Mouse (Mus musculus) kidney, postnatal 25 days (tissue): ENCODE results near the gene Commd2.
A peak's percentile ranks its signal among the peaks of the same experiment; 100 is the strongest.

Experiments used
- DNase-seq, 2 experiments: peaks; one replicate each; pipeline ENCODE4 v3.0.0; 2021; ENCODE audit warnings: mixed read lengths in 2 of 2

The Commd2 gene

GRCm38 (mm10) chr3:57651231-57651864 lies at the start of gene Commd2:
Gene Commd2, minus strand, starts transcription at chr3:57651715.
- DNase-seq, result peak; percentile 91

DNA sequence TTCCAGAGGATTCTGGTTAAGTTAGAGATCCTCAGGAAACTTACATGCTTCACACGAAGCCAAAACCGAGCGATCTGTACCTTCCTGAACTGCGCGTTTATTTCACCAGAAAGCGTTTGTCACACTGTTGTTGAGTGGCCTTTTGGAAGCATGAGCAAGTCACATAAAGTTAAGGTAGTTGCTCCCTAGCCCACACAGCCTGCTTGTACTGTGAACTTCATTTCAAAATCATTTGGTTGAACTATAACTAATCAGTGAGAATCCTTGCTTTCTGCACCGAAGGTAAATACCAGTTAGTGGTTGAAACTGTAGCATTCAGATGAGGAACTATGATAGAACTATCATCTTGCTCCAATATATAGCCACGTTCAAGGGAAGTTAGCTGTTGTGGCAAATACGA lies 45.3 kb upstream of the Commd2 start:
- DNase-seq, result peak in 1 of 2 experiments; percentile 12

- DNase-seq, result no peak
These were observed 44.7 kb upstream of the Commd2 start for GRCm38 (mm10) chr3:57696249-57696648.

GRCm38 (mm10) chr3:57692719-57693118 lies 41.2 kb upstream of the Commd2 start, which contains the start of gene Ankub1:
Gene Ankub1, minus strand, starts transcription at chr3:57692799.
- DNase-seq, result no peak

- no peak for DNase-seq
These were observed 40.3 kb upstream of the Commd2 start for GRCm38 (mm10) chr3:57691772-57692171.

DNA sequence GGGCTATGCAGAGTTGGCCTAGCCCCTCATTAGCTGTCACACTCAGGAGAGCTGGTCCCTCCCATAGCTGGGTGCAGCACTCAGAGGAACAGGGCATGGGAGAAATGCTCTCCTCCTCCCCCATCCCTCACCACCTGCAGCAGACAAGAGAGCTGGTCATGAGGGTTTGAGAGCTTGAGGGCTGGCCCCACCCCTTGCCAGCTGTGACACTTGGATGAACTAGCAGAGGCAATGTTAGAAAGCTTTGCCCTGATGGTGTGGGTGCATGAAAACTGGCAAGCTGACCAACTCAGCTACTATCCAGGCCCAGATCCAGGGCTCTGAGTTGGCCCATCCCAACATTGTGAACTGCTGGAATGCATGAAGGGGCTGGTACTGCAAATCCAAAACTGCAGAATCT lies 26.3 kb upstream of the Commd2 start:
- no peak for DNase-seq

GRCm38 (mm10) chr3:57674075-57674474 lies 22.6 kb upstream of the Commd2 start:
- DNase-seq, result no peak

- no peak for DNase-seq
These were observed 22.1 kb upstream of the Commd2 start for GRCm38 (mm10) chr3:57673586-57673985.

DNA sequence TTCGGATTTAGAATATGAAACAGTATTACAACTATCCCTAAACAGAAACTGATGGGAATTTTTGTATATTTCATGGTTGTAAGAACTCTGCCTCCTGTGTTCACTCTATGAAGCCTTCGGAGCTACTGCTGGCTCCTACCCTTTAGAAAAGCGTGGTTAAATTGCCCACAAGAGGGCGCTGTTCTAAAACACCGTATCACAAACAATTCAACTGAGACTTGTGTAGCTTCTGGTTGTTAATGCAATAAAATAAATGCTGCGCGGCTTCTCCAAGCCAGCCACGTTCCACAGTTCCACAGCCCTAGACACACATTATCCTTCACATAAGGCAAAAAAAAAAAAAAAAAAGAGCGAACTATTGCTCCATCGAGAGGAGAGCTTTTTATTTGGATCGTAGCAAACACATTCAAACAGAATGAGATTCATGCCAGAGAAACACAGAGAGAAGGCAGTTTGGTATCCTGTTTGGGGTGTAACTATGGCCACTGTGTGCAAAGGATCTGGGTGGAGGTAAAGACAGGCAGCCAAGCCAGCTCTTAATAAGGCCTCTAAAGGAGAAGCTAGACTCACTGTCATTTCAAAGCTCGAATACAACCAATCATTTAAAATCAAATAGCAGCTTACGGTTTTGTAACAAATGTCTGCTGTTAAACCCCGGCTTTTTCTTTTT lies 15.7 kb upstream of the Commd2 start:
- peak; percentile 56 to 86 for DNase-seq

DNA sequence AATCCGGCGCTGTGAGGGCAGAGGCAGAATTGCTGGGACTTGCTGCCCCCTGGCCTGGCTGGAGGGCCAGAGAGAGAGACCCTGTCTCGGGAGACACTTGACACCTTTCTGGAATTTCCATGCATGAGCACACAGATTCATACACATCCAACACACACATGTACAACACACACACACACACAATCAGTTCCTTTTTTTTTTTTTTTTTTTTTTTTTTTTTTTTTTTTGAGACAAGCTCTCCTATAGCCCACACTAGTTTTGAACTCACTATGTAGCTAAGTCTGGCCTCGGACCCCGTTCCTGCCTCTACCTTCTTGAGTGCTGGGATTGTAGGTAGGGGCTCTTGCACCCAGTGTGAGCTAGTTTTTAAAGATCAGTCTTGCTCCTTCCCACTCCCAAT lies 14.4 kb upstream of the Commd2 start:
- DNase-seq, result no peak

- no peak for DNase-seq
These were observed 13.2 kb upstream of the Commd2 start for GRCm38 (mm10) chr3:57664682-57665081.

DNA sequence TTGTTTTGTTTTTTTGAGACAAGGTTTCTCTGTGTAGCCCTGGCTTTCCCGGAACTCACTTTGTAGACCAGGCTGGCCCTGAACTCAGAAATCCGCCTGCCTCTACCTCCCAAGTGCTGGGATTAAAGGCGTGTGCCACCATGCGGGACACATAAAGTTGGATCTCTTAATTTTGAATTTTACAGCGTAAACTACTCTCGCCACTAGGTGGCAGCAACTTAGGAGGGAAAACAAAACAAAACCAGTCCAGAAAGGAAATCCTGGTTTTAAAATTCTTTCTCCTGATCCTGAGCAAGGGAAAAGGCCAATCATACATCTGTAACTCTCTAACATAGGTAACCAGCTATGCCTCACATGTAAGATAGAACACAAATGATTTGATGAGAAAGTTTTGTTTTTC lies 12.2 kb upstream of the Commd2 start:
- DNase-seq, result peak in 1 of 2 experiments; percentile 65

DNA sequence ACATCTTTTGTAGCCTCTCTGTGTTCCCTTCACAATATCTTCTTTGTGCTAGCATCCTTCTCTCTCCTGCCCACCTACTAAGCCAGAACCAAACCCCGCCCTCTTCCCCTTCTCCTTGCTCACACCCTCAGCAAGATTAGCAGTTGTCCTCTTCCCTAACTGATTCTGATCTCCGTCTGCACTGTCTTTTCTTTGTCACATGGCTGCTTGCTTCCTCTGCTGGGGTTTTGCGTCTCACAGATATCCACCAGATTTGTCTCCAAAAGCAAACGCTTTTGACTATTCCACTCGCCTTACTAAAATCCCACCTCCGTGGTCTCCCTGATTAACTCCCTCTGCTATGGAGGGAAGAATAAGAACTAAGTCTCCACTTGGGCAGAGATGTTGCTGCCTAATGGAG lies 7.1 kb upstream of the Commd2 start:
- DNase-seq, result no peak

DNA sequence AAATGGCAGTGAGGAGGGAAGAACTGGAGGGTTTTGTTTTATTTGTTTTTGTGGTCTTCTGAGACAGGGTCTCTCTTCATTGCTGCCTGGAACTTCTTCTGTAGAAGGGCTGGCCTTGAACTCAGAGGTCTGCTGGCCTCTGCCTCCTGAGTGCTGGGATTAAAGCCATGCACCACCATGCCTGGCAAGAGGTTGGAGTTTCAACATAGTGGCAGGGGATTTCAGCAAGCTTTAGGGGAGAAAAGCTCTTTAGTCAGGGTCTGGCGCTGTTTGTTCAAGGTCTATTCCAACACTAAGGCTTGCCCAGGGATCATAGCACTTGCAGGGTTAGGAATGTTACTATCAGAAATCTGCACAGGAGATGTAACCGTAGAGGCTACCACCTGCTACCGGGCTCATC lies 2.1 kb upstream of the Commd2 start:
- no peak for DNase-seq

- no peak for DNase-seq
These were observed 970 bp upstream of the Commd2 start for GRCm38 (mm10) chr3:57652485-57652884.

GRCm38 (mm10) chr3:57651865-57652259 lies 347 bp upstream of the Commd2 start:
- no peak for DNase-seq

DNA sequence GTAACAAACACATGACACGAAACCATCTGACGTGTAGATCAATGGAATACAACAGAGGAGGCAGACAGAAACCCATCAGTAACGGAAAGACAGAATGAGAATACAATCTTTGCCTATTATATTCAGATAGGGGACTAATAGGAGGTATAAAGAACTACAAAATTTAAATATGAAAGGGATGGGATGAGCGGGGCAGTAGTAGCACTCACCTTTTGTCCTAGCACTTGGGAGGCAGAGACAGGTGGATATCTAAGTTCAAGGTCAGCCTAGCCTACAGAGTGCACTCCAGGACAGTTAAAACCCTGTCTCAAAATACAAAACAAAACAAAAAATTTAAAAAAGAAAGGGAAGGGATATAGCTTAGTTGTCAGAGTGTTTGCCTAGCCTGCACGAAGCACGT lies 8.3 kb downstream of the Commd2 start:
- DNase-seq, result no peak

DNA sequence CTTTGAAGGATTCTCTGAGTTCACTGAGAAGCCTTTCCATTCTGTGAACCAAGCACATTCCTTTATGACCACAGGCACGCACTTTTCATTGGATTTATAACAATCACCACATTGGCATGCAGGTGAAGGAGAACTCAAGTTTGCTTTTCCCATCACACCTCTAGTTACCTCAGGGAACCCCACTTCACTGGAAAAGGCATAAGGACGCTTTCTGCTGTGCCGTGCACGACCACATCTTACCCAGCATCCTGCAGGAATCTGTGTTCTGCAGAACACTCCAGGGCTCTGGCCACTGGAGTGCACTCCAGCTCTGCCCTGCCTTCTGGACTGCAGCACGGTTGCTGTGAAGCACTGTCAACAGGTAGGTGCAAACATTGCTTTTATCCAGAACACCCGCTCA lies 13.9 kb downstream of the Commd2 start:
- no peak for DNase-seq

DNA sequence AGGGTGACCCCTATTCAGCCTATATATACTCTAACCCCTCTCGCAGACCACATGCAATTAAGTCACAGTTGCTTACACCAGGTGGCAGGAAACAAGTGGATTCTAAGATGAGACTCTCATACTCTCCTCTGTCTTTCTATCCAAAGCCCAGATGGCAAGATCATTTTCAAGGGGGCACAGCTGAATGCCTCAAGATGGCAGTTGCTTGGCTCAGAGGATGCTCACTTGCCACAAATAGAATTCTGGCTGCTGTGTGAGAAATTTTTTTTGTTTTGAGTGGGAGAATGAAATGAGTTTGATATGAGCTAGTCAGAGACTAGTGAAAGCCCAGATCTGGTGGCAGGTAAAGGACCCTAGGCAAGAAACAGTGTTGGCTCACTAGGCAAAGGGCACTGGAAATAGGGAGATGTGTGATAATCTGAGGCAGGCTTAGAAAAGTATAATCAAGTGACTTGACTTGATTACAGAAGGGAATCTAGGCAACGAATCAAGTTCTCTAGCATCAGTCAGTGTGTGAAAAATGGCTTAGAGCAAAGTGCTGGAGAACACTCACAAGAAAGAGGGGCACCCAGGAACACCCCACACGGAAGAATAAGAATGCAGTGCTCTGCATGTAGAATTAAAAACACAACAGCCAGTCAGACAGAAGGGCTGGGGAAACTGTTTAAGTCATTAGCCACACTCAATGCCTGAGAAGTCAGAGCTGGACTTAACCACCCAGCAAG lies 16.6 kb downstream of the Commd2 start:
- DNase-seq, result no peak

DNA sequence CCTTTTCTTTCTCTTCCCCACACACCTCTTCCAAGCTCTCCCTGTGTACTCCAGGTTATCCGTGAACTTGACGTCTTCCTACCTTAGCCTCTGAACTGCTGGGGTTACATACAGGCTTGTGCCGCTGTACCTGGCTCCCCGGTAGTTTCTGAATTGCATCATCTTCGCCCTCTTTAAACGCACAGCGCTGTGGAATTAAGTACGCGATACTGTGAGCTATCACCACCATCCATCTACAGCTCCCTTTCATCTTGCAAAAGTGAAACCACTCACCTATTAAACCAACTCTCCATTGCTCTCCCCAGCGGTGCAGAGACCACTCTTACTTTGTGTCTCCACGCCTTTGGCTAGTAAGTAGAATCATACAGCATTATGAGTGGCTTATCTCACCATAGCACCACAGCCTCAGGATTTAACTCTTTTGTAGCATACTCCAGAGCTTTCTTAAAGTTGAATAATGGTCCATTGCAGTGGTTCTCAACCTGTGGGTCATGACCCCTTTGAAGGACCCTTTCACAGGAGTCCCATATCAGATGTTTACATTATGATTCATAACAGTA lies 24.5 kb downstream of the Commd2 start:
- DNase-seq, result no peak

DNA sequence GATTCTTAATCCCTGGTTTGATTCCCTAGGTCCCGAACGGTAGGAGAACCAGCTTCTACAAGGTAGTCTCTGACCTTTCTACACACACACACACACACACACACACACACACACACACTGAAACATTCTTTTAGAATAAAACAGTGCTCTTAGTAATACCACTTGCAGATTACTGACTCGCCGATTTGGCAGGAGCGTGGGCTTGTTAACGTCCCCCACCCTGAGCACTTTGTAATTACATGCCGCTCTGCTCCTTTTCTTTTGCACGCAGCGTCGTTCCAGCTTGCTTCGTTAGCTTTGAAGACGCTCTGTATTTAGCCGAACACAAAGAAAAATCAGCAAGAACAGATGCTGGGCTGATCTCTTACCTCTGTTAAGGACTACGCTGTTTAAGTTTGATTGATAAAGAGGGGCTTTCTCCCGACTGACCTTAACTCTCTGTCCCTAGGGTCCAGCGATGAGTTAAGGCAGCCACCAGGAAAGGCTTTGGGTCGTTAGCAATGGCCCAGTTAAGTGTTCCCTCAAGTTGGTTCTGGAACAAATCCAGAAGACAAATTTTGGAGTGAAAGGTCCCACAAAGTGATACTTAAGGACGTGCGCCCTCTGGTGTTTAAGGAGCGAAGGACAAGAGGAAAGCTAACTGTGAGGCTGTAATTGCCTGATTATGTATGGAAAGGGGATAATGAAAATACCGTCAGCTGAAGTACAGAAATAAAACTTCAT lies 26.1 kb downstream of the Commd2 start:
- peak; percentile 71 to 90 for DNase-seq

- peak; percentile 52 to 74 for DNase-seq
These were observed 31.8 kb downstream of the Commd2 start for GRCm38 (mm10) chr3:57619718-57620117.

DNA sequence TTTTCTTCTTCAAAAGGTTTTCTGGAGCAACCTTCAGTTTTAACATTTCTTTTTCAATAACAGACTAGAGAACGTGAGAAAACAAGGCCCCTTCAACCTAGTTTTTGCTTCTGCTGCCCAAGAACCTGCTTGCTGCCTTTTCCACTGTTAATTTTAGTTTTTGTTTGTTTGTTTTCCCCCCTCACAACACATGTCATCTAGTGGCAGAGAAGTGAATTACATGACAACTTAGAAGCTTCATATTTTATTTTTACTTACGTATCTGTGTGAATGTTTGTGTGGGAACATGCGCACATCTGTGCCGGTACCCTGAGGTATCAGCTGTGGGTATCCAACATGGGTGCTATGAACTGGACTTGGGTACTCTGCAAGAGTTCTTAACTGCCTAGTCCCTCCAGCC lies 35.9 kb downstream of the Commd2 start:
- DNase-seq, result no peak
